Mouse (Mus musculus): ENCODE measurements at regions not wholly inside any gene's neighbourhood (a gene's known extent, or its start where the extent isn't known, plus 50 kb on each side); places are given as distances from the start of the nearest gene placed in this dataset.
A peak's percentile ranks its signal among the peaks of the same experiment; 100 is the strongest.

DNA sequence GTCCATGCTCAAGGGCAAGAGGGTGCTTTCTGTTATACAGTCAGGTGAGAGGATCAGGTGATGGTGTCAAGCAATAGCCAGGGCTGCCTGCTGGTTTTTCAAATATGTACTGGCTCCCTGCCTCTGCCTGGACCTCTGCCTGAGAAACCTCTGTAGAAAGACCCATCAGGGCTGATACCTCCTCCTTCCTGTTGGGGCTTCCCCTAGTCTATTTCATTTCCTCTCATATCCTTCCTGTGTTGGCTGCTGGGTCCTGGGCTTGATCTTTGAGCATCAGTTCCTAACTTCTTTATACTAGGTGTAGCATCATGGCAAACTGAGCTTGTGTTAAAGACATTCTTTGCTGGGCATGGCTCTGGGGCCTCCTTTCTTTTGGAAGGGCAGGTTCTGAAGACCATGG, 89.5 kb downstream of the Tmem38b start:
- no peaks in the 10 kb centered on the region for H3K36me3 ChIP-seq
- no peaks in the 10 kb centered on the region for H3K9me3 ChIP-seq
- no peak overlapping the region for H3K27ac ChIP-seq
- H3K4me1 ChIP-seq: no peaks in the 10 kb centered on the region
- no peak overlapping the region for H3K9ac ChIP-seq
- no peak for ATAC-seq (ENCODE audit: insufficient number of reproducible peaks, insufficient read depth, low FRiP score, low TSS enrichment)
- H3K4me2 ChIP-seq (replicated peaks): no peak overlapping the region
- H3K27me3 ChIP-seq: no peaks in the 10 kb centered on the region
- no peak overlapping the region for H3K4me3 ChIP-seq

DNA sequence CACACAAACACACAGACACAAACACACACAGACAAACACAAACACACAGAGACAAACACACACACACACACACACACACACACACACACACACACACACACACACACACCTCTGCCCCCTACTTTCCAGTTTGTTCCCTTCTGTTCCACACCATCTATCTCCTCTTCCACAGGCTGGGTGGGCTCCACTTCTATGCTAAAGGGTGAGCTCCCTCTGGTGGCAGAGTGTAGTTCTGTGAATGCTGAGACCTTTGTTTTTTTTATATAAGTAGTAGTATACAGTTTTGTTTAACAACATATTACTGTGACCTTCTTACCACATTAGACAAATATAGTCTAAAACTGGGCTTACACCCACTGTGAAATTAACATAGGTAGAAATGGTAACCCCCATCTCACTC, 93.3 kb downstream of the Tmem38b start:
- no peak overlapping the region for H3K9ac ChIP-seq
- no peak overlapping the region for H3K27ac ChIP-seq
- H3K4me3 ChIP-seq: no peak overlapping the region
- no peak for ATAC-seq (ENCODE audit: insufficient number of reproducible peaks, insufficient read depth, low FRiP score, low TSS enrichment)
- no peaks in the 10 kb centered on the region for H3K4me1 ChIP-seq
- no peaks in the 10 kb centered on the region for H3K27me3 ChIP-seq
- H3K9me3 ChIP-seq: no peaks in the 10 kb centered on the region
- H3K4me2 ChIP-seq (replicated peaks): no peak overlapping the region
- H3K36me3 ChIP-seq: no peaks in the 10 kb centered on the region

DNA sequence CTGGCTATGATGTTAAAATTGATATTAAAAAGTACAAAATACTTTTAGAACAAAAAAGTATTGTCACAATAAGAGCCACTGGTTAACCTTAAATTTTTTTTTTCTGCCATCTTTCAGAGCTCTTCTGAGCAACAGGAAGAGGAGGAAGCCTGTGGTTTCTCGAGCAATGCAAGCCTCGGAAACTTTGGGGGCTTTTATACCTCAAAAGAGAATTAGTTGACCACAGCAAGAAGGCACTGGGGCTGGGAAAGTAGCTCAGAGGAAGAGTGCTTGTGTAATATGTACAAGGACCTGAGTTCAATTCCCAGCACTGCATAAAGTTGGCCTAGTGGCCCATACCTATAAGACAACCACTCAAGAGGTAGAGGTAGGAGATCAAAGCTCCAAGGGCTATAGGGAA, 94.7 kb downstream of the Tmem38b start:
- ATAC-seq (ENCODE audit: insufficient number of reproducible peaks, insufficient read depth, low FRiP score, low TSS enrichment): no peak
- Histone ChIP-seq H3K4me2 (replicated peaks) (no peak overlapping the region), H3K4me1 (no peaks in the 10 kb centered on the region), H3K9ac (no peak overlapping the region), H3K4me3 (no peak overlapping the region), H3K27ac (no peak overlapping the region), H3K9me3 (no peaks in the 10 kb centered on the region), H3K36me3 (no peaks in the 10 kb centered on the region), H3K27me3 (no peaks in the 10 kb centered on the region)
- 61% methylated on average over 2 of the region's 2 CpGs for WGBS

DNA sequence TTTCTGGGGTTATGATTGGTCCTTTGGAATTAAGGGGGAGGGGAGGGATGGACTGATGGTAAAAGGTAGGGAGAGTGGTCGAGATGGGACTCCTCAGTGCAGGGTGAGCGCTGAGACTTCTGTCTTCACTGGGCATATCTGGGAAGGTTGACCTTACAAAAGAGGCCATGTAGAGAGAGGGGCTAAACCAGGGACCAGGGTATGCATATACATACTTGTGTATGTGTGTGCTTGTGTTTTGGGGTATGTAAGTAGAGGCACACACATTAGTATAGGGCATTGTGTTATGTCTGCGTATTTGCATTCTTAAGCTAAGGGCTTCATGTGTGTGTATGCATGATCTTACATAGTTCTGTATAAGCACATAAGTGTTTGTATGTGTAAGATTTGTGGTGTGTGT, 105.2 kb downstream of the Tmem38b start:
- Histone ChIP-seq H3K4me1 (peaks cover 3% of the 10 kb centered on the region; the same call in 1 of the 2 replicates), H3K36me3 (no peaks in the 10 kb centered on the region), H3K27ac (no peak overlapping the region), H3K9ac (no peak overlapping the region), H3K4me2 (replicated peaks) (no peak overlapping the region; the same call in 1 of the 2 replicates), H3K27me3 (no peaks in the 10 kb centered on the region), H3K9me3 (no peaks in the 10 kb centered on the region), H3K4me3 (no peak overlapping the region)
- 91% methylated on average over 3 of the region's 3 CpGs for WGBS
- 0 out of 2 replicates have a peak, but pooled peaks have one; percentile 3 for ATAC-seq (ENCODE audit: insufficient number of reproducible peaks, insufficient read depth, low FRiP score, low TSS enrichment)

DNA sequence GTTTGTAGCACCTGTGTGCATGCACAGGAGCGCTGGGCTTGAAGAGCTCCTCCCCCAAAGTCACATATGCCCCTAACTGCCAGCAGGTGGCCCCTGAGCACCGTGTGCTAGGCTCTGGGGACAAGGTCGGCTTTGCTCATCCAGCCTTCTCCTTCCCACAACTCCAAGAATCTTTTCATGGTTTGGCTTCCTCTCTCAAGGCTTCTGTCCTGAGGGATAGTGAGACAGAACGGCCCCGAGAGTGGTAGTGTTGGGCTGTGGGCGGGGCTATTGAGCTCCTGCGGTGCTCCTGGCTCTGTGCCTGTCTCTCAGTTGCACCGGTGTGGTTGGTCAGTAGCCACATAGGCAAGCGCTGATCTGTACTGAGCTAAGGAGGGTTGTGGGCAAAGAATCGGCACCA, 105.7 kb downstream of the Tmem38b start:
- no peaks in the 10 kb centered on the region for H3K36me3 ChIP-seq
- H3K4me2 ChIP-seq (replicated peaks): peak overlapping the region; percentile 44
- H3K9me3 ChIP-seq: no peaks in the 10 kb centered on the region
- 14% methylated on average over 10 of the region's 10 CpGs for WGBS
- peaks cover 3% of the 10 kb centered on the region; the same call in 1 of the 2 replicates for H3K4me1 ChIP-seq
- H3K4me3 ChIP-seq: 0 out of 2 replicates have a peak overlapping the region, but pooled peaks have one; percentile 14
- H3K27me3 ChIP-seq: no peaks in the 10 kb centered on the region
- H3K9ac ChIP-seq: no peak overlapping the region
- H3K27ac ChIP-seq: no peak overlapping the region
- ATAC-seq (ENCODE audit: insufficient number of reproducible peaks, insufficient read depth, low FRiP score, low TSS enrichment): peak; percentile 81

DNA sequence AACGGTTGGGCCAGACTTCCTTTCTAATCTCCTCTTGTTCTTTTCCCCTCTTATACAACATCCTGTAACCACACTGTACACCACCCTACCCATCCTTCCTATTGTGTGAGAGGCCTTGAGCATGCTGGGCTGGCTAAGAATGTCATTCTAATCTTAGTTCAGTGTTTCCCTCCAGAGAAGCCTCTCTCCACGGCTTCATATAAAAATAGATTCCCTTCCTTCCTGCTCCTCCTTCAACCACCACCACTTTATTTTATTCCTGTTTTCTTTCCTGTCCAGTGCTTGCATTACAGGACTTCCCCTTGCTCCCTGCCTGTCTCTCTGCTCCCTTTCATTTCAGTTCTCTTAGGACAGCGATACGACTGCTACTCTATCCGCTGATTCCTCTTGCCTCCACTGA, 109.5 kb downstream of the Tmem38b start:
- Histone ChIP-seq H3K9me3 (no peaks in the 10 kb centered on the region), H3K36me3 (no peaks in the 10 kb centered on the region), H3K9ac (no peak overlapping the region), H3K27me3 (no peaks in the 10 kb centered on the region), H3K4me3 (no peak overlapping the region), H3K27ac (no peak overlapping the region), H3K4me2 (replicated peaks) (no peak overlapping the region), H3K4me1 (peaks cover 3% of the 10 kb centered on the region; the same call in 1 of the 2 replicates)
- ATAC-seq (ENCODE audit: insufficient number of reproducible peaks, insufficient read depth, low FRiP score, low TSS enrichment): no peak
- 60% methylated on average over 5 of the region's 5 CpGs for WGBS

DNA sequence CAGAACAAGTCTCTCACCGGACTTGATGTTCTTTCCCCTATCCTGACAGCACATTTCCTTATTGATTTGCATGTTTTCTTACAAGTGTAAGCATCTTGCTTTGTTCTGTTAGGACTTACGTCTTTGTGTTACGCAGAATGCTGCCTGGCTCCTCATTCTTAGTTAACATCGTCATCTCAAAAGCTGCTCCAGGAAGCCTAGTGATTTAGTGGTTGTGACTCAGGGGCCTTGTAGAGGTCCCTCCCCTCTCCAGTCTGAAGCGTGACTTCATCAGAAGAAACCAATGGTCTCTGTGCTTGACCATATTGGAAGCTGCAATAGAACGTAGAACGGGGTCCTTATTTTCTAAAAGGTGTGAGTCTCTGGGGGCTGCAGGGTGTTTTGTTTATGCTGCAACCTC, 122.9 kb downstream of the Tmem38b start:
- no peak overlapping the region for H3K27ac ChIP-seq

DNA sequence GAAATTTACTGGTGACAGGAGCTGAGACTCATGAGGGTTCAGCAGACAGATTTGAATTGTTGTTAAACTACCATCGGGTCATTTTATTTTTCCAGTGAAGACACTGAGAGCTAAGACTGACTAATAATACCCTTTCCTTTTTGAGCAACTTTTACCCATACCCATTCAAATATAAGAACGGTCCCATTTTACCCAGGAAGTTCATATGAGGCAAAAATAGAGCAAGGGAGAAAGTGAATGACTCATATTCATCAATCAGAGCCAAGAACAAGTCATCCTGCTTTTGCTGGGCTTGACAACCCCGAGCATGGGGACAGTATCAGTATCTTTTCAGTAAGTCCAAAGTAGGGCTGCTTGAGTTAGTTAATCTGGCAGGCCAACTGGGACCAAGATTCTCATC, 123.3 kb downstream of the Tmem38b start:
- H3K36me3 ChIP-seq: no peaks in the 10 kb centered on the region
- H3K27me3 ChIP-seq: no peaks in the 10 kb centered on the region
- no peak overlapping the region for H3K4me3 ChIP-seq
- H3K4me1 ChIP-seq: peaks cover 9% of the 10 kb centered on the region
- no peak for ATAC-seq (ENCODE audit: insufficient number of reproducible peaks, insufficient read depth, low FRiP score, low TSS enrichment)
- no peak overlapping the region for H3K27ac ChIP-seq
- no peak overlapping the region for H3K9ac ChIP-seq
- no peak overlapping the region for H3K4me2 ChIP-seq (replicated peaks)
- 90% methylated on average over 3 of the region's 3 CpGs for WGBS
- no peaks in the 10 kb centered on the region for H3K9me3 ChIP-seq

More for the DNA sequence above, 122.9 kb downstream of the Tmem38b start:
- H3K4me1 ChIP-seq: peaks cover 9% of the 10 kb centered on the region
- no peaks in the 10 kb centered on the region for H3K9me3 ChIP-seq
- H3K27me3 ChIP-seq: no peaks in the 10 kb centered on the region
- 88% methylated on average over 7 of the region's 7 CpGs for WGBS
- no peak overlapping the region for H3K4me3 ChIP-seq
- no peak for ATAC-seq (ENCODE audit: insufficient number of reproducible peaks, insufficient read depth, low FRiP score, low TSS enrichment)
- no peaks in the 10 kb centered on the region for H3K36me3 ChIP-seq
- no peak overlapping the region for H3K9ac ChIP-seq
- H3K4me2 ChIP-seq (replicated peaks): no peak overlapping the region

DNA sequence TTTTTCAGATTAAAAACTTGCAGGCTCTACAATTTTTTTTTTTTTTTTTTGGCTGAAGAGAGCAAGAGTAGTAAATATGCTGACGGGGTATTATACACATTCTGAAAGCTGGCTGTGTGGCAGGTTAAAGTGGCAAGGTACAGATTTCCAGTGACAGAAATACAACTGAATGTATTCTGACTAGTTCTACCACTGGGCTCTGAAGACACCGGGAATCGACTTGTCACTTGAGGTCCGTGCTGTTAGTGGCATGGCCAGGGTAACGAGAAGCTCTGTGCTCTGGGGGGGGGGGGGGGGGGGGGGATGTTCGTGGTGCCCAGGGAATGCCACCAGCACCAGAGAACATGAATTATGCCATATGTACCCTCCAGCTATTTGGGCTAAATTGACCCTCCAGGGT, 124.7 kb downstream of the Tmem38b start:
- Histone ChIP-seq H3K27ac (no peak overlapping the region), H3K4me2 (replicated peaks) (no peak overlapping the region), H3K9ac (no peak overlapping the region), H3K4me1 (peaks cover 9% of the 10 kb centered on the region), H3K36me3 (no peaks in the 10 kb centered on the region), H3K27me3 (no peaks in the 10 kb centered on the region), H3K9me3 (no peaks in the 10 kb centered on the region), H3K4me3 (no peak overlapping the region)
- ATAC-seq (ENCODE audit: insufficient number of reproducible peaks, insufficient read depth, low FRiP score, low TSS enrichment): no peak
- WGBS: 57% methylated on average over 6 of the region's 6 CpGs

DNA sequence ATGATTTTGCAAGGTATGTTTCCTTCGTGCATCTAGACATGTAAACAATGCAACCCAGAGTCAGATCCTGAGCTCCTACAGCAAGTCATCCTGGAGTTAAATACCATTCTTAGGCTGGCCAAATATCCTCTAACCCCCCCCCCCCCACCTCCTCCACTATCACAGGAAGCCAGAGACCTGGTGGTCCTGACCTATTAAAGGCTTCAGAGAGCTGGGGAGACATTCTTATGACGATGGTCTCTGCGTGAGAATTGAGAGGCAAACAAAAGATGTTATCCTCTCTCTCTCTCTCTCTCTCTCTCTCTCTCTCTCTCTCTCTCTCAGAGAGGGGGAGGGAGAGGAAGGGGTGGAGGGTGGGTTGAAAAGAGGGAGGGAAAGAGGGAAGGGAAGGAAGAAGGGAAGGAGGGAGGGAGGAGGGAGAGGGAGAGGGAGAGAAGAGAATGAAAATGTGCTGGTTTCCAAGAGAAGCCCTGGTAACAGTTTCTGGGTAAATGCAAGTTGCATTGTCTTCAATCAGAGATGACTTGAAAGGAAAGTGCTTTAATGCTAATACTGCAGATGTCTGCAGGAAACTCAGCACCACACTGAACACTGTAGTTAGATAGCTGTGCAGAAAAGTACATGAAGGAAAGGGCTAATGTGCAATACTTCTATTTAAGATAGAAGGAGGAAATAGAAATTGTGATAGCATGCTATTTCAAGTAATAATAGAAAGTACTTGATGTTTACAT, 125.3 kb downstream of the Tmem38b start:
- no peak for ATAC-seq (ENCODE audit: insufficient number of reproducible peaks, insufficient read depth, low FRiP score, low TSS enrichment)
- Histone ChIP-seq H3K4me3 (no peak overlapping the region), H3K27me3 (no peaks in the 10 kb centered on the region), H3K9ac (no peak overlapping the region), H3K4me2 (replicated peaks) (no peak overlapping the region), H3K27ac (no peak overlapping the region), H3K9me3 (no peaks in the 10 kb centered on the region), H3K36me3 (no peaks in the 10 kb centered on the region), H3K4me1 (peaks cover 9% of the 10 kb centered on the region)
- 16% methylated on average over 3 of the region's 3 CpGs for WGBS

DNA sequence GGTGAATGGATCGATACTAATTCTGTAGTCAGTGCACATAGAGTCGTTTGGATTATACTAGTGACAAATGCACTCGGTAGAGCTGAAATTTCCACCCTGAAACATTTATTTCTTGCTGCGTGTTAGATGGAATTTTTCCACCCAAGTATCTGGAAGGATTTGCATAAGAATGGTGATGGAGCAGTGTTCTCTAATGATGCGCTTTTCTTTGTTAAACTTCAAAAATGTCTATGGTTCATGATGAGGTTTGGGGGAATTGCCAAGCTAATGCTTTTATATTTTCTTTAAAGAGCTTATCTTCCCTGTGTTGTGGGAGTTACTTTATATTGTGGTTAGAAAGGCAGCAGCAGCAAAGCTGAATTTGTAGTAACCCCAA, 125.9 kb downstream of the Tmem38b start:
- Histone ChIP-seq H3K4me1 (peaks cover 9% of the 10 kb centered on the region), H3K9ac (no peak overlapping the region), H3K4me2 (replicated peaks) (no peak overlapping the region), H3K27ac (0 out of 2 replicates have a peak overlapping the region, but pooled peaks have one; percentile 14), H3K36me3 (no peaks in the 10 kb centered on the region), H3K27me3 (no peaks in the 10 kb centered on the region), H3K9me3 (no peaks in the 10 kb centered on the region), H3K4me3 (no peak overlapping the region)
- WGBS: 67% methylated on average over 5 of the region's 5 CpGs
- no peak for ATAC-seq (ENCODE audit: insufficient number of reproducible peaks, insufficient read depth, low FRiP score, low TSS enrichment)

DNA sequence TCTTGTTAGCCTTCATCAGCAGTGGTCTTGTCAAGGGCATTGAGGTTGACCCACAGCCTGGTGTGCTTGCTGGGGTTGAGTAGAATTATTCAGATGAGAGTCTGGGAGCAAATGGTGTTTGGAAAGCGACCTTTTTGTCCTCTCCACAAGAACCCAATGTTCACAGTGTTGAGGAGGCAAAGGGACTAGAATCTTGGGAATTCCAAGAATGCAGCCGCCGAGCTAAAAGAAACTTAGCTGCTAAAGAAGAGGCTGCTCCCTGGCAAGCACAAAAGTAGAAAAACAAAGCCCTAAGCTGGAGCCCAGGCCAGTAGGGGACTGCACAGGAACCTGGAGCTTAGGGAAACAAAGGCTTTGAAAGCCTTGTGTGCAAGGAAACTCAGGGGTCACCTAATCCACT, 126.4 kb downstream of the Tmem38b start:
- no peaks in the 10 kb centered on the region for H3K27me3 ChIP-seq
- no peak overlapping the region for H3K4me3 ChIP-seq
- no peaks in the 10 kb centered on the region for H3K36me3 ChIP-seq
- H3K9me3 ChIP-seq: no peaks in the 10 kb centered on the region
- 0 out of 2 replicates have a peak overlapping the region, but pooled peaks have one; percentile 14 for H3K27ac ChIP-seq
- ATAC-seq (ENCODE audit: insufficient number of reproducible peaks, insufficient read depth, low FRiP score, low TSS enrichment): no peak
- no peak overlapping the region for H3K9ac ChIP-seq
- 5% methylated on average over 3 of the region's 3 CpGs for WGBS
- H3K4me2 ChIP-seq (replicated peaks): no peak overlapping the region
- H3K4me1 ChIP-seq: peaks cover 9% of the 10 kb centered on the region
